Mouse (Mus musculus) heart, postnatal 0 days (tissue): ENCODE results near the gene Hnrnpul1. TPM values are rescaled to one million over a fixed set of nuclear protein-coding genes. Genes with fewer than 3 reads are reported as not detected.

ENCODE experiments used
- ATAC-seq: fragments of 200-750 bp; cut with Nextera tagmentation; 2 replicates; pipeline ENCODE4 v1.8.0; 2017; ENCODE audit warnings: low read depth, moderate number of reproducible peaks, moderate library complexity; ENCODE audit not compliant: insufficient read depth
- DNase-seq: peaks from one replicate; pipeline ENCODE4 v3.0.0-alpha.2; 2016; ENCODE audit warnings: low spot score
- H3K27ac ChIP-seq: fragments of 300-500 bp; sonication (generic); 2 replicates; pipeline ENCODE4 v1.5.1; 2014; ENCODE audit warnings: low read depth, mild to moderate bottlenecking
- H3K27me3 ChIP-seq: fragments of 300-500 bp; sonication (generic); 2 replicates; pipeline ENCODE4 v1.6.1; 2014; ENCODE audit warnings: low read length, mixed read lengths; ENCODE audit not compliant: control insufficient read depth, insufficient read depth
- H3K36me3 ChIP-seq: fragments of 300-500 bp; sonication (generic); replicated peaks from 2 replicates; pipeline ENCODE4 v1.6.1; 2014; ENCODE audit warnings: low read length, mixed read lengths; ENCODE audit not compliant: control insufficient read depth, insufficient read depth
- H3K4me1 ChIP-seq: fragments of 300-500 bp; sonication (generic); 2 replicates; pipeline ENCODE4 v1.6.1; 2014; ENCODE audit warnings: antibody characterized with exemption; ENCODE audit not compliant: control insufficient read depth, insufficient read depth
- H3K4me2 ChIP-seq: fragments of 300-500 bp; sonication (generic); 2 replicates; pipeline ENCODE4 v1.6.1; 2014; ENCODE audit warnings: low read depth, mild to moderate bottlenecking, low read length, moderate library complexity
- H3K4me3 ChIP-seq: fragments of 300-500 bp; sonication (generic); 2 replicates; pipeline ENCODE4 v1.5.1; 2014; ENCODE audit warnings: low read depth, low read length
- H3K9ac ChIP-seq: fragments of 300-500 bp; sonication (generic); replicated peaks from 2 replicates; pipeline ENCODE4 v1.6.1; 2014; ENCODE audit warnings: low read depth, low read length, mixed read lengths
- H3K9me3 ChIP-seq: fragments of 300-500 bp; sonication (generic); replicated peaks from 2 replicates; pipeline ENCODE4 v1.6.1; 2016; ENCODE audit warnings: low read length; ENCODE audit not compliant: control insufficient read depth
- CTCF ChIP-seq: IDR thresholded peaks from 2 replicates; pipeline ENCODE4 v1.5.1; 2016; ENCODE audit warnings: antibody characterized with exemption, control low read depth, low read depth
- EP300 ChIP-seq: IDR thresholded peaks from 2 replicates; pipeline ENCODE4 v1.6.1; 2016; ENCODE audit warnings: antibody characterized with exemption, low read depth
- WGBS: fragments of 180-500 bp; shearing (Covaris S2); extraction: QIAGEN DNeasy Blood & Tissue Kit; methylation state at CpG from one replicate; pipeline ENCODE4 v1.1.7; 2014; 5-methylcytosine and 5-hydroxymethylcytosine counted together
- polyA plus RNA-seq: library from polyadenylated mRNA; unstranded; fragments of >200 nt; fragmentation: Nextera tagmentation; extraction: Ambion mirVana; gene quantifications from 2 replicates; pipeline ENCODE4 v1.2.1, GENCODE M21; 2015
- total RNA-seq: library from RNA; depleted of rRNA; stranded (reverse); fragments of >200 nt; gene quantifications from 2 replicates; pipeline ENCODE4 v1.2.3, GENCODE M21; 2014; ENCODE audit warnings: low replicate concordance

Hnrnpul1 gene
- total and polyA plus RNA-seq, 2 experiments from 2014 or later = 27.7 to 78.5 TPM

GRCm38 (mm10) chr7:25700732-25701131 is 53.8 kb downstream of the Hnrnpul1 start:
- TF ChIP-seq EP300 (no peak), CTCF (no peak)
- Histone ChIP-seq H3K36me3 (peaks cover 36% of the 10 kb centered on the region), H3K9ac (no peak overlapping the region), H3K4me3 (no peak overlapping the region), H3K9me3 (peaks cover 9% of the 10 kb centered on the region; the same call in 1 of the 2 replicates), H3K4me2 (no peak overlapping the region), H3K4me1 (peaks cover 23% of the 10 kb centered on the region), H3K27me3 (no peaks in the 10 kb centered on the region), H3K27ac (no peak overlapping the region)
- 77% methylated on average over 12 of the region's 12 CpGs for WGBS
- ATAC-seq (no peak), DNase-seq (no peak)

DNA sequence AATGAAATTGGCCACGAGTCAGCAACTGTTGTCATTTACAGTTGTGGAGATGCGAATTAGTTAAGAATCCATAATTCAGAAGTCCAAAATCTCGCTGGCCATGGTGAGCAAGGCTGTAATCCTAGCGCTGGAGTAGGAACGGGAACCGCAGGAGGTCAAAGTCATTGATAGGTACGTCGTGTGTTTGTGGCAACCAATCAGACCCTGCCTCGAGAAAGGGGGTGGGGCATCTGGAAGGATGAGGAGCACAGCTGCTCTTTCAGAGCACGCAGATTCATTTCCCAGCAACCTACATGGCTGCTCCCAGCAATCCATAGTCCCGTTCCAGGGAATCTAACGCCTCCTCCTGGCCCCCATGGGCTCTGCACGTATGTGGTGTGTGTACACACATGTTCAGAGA is 54.7 kb downstream of the Hnrnpul1 start:
- ATAC-seq (no peak), DNase-seq (no peak)
- 63% methylated on average over 13 of the region's 13 CpGs for WGBS
- Histone ChIP-seq H3K36me3 (peaks cover 41% of the 10 kb centered on the region), H3K27me3 (no peaks in the 10 kb centered on the region), H3K27ac (no peak overlapping the region), H3K9ac (no peak overlapping the region), H3K9me3 (peaks cover 9% of the 10 kb centered on the region; the same call in 1 of the 2 replicates), H3K4me2 (no peak overlapping the region), H3K4me3 (no peak overlapping the region), H3K4me1 (peaks cover 15% of the 10 kb centered on the region)
- TF ChIP-seq CTCF (no peak), EP300 (no peak)

GRCm38 (mm10) chr7:25694104-25694503 is 60.5 kb downstream of the Hnrnpul1 start:
- Histone ChIP-seq H3K4me3 (no peak overlapping the region), H3K36me3 (peaks cover 35% of the 10 kb centered on the region), H3K4me2 (no peak overlapping the region), H3K9me3 (no peaks in the 10 kb centered on the region), H3K4me1 (no peaks in the 10 kb centered on the region; the same call in 1 of the 2 replicates), H3K27me3 (no peaks in the 10 kb centered on the region), H3K9ac (no peak overlapping the region), H3K27ac (no peak overlapping the region)
- no peak for DNase-seq
- no peak for ATAC-seq
- TF ChIP-seq EP300 (no peak), CTCF (no peak)
- 67% methylated on average over 8 of the region's 8 CpGs for WGBS

DNA sequence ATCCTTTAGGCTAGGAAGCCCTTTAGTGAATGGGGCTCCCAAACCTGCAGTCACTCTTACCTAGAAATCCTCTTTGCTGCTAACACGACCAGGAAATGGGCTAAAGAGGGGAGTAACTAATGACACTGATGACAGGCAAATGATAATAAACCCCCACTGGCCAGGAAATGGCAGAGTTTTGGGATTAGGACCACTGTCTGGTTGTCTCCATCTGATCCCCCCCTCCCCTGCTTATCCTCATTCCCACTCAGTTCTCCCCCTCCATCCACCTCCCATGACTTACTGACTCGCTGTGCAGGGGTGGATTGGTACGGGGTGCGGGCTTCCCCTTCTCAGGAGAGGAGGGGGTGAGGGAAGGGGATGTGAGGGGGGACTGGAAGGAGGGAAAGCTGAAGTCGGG is 64.5 kb downstream of the Hnrnpul1 start:
- H3K27ac ChIP-seq = peak overlapping the region; percentile 87; the same call in 1 of the 2 replicates
- WGBS = 34% methylated on average over 5 of the region's 5 CpGs
- no peak for DNase-seq
- H3K4me3 ChIP-seq = peak overlapping the region; percentile 84
- no peaks in the 10 kb centered on the region for H3K27me3 ChIP-seq
- no peaks in the 10 kb centered on the region for H3K9me3 ChIP-seq
- peak overlapping the region; percentile 79 for H3K4me2 ChIP-seq
- H3K9ac ChIP-seq = no peak overlapping the region
- H3K36me3 ChIP-seq = peaks cover 8% of the 10 kb centered on the region; the same call in 1 of the 2 replicates
- no peak for ATAC-seq
- H3K4me1 ChIP-seq = peaks cover 4% of the 10 kb centered on the region; the same call in 1 of the 2 replicates
- no peak for TF ChIP-seq EP300
- no peak for TF ChIP-seq CTCF

GRCm38 (mm10) chr7:25689603-25690021 is 64.9 kb downstream of the Hnrnpul1 start:
- 8% methylated on average over 12 of the region's 12 CpGs for WGBS
- peak; percentile 2; the same call in 1 of the 2 replicates for ATAC-seq

More at GRCm38 (mm10) chr7:25689603-25690021, 64.9 kb downstream of the Hnrnpul1 start:
- Histone ChIP-seq H3K27me3 (no peaks in the 10 kb centered on the region), H3K4me3 (peak overlapping the region; percentile 84), H3K9ac (0 out of 2 replicates have a peak overlapping the region, but pooled peaks have one; percentile 71), H3K4me1 (peaks cover 4% of the 10 kb centered on the region; the same call in 1 of the 2 replicates), H3K4me2 (peak overlapping the region; percentile 79), H3K36me3 (peaks cover 8% of the 10 kb centered on the region; the same call in 1 of the 2 replicates), H3K27ac (peak overlapping the region; percentile 87), H3K9me3 (no peaks in the 10 kb centered on the region)
- TF ChIP-seq EP300 (peak; percentile 3; the same call in 1 of the 2 replicates), CTCF (no peak)
- peak; percentile 37 for DNase-seq
